7 mouse cellular contexts compared by ENCODE assay signal in the genomic region with DNA sequence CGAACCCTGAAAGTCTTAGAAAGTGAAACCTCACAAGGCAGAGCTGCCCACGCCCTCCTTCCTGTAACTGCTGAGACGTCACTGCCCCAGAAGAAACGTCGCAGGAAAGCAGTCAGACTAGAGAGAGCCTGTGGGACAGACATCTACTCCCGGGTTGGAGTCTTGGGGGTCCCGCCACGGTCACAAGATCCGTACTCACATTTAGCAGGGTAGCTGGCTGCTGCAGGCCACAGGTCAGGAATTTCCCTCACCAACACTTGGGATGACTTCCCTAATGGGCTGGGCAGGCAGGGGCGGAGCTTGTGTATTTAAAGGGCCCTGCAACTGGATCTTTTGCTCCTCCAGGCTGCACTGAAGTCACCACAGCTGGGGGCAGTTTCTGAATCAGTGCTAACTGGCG. TPM values are rescaled to one million over a fixed set of nuclear protein-coding genes. Genes with fewer than 3 reads are reported as not detected.
A peak's percentile ranks its signal among the peaks of the same experiment; 100 is the strongest.
DNase-seq lines count a peak whose midpoint lies in the region; ATAC-seq and TF ChIP-seq lines count a peak whose summit lies in the region.

A gene (minus strand): TSS at position 302 of the 400 bp plus-strand sequence.

- peaks cover 36% of the 10 kb centered on the region for H3K79me2 ChIP-seq in MEL (ENCODE audit: control insufficient read depth, insufficient read depth, low read length, poor library complexity)

- no peaks in the 10 kb centered on the region for H3K27me3 ChIP-seq in MEL (ENCODE audit: control insufficient read depth in 1 of 2, insufficient read depth in 2 of 2, low read length in 2 of 2)
- H3K27me3 ChIP-seq in heart, postnatal 0 days (ENCODE audit: control insufficient read depth, insufficient read depth, low read length): no peaks in the 10 kb centered on the region
- no peaks in the 10 kb centered on the region for H3K27me3 ChIP-seq in megakaryocyte, embryonic 14.5 days (replicated peaks)
- no peaks in the 10 kb centered on the region for H3K27me3 ChIP-seq in stomach, embryonic 14.5 days (ENCODE audit: control insufficient read depth, insufficient read depth, low read length)

- no peak for TF ChIP-seq EP300 in MEL (IDR thresholded peaks at IDR 0.05; ENCODE audit: low read depth in 1 of 2, low read length in 2 of 2)
- TF ChIP-seq EP300 in heart, postnatal 0 days (IDR thresholded peaks at IDR 0.05; ENCODE audit: low read depth): no peak

- no peak for ATAC-seq in heart, postnatal 0 days (ENCODE audit: insufficient read depth, low read depth)
- no peak for ATAC-seq in stomach, embryonic 14.5 days (ENCODE audit: insufficient number of reproducible peaks, insufficient read depth, low FRiP score, low read depth)

- WGBS in bone marrow, adult 2 months: under 1% methylated on average over 11 of the region's 11 CpGs
- 11% methylated on average over 11 of the region's 11 CpGs for WGBS in heart, postnatal 0 days
- 26% methylated on average over 11 of the region's 11 CpGs for WGBS in stomach, embryonic 14.5 days

- no peak for TF ChIP-seq CTCF in MEL (IDR thresholded peaks at IDR 0.05 in 2 of 3, conservative IDR thresholded peaks at IDR 0.05 in 1 of 3; ENCODE audit: control insufficient read depth in 1 of 3, insufficient read depth in 1 of 3, low read depth in 2 of 3, low read length in 3 of 3, poor library complexity in 1 of 3, severe bottlenecking in 1 of 3)
- TF ChIP-seq CTCF in bone marrow, adult 2 months (IDR thresholded peaks at IDR 0.05; ENCODE audit: control insufficient read depth, insufficient read depth, low read length): no peak
- no peak for TF ChIP-seq CTCF in heart, postnatal 0 days (IDR thresholded peaks at IDR 0.05; ENCODE audit: low read depth)

- peak within 1 kb of the TSS; percentile 75 for H3K4me2 ChIP-seq in heart, postnatal 0 days (ENCODE audit: low read depth, low read length)
- peak within 1 kb of the TSS; percentile 79 for H3K4me2 ChIP-seq in stomach, embryonic 14.5 days (replicated peaks; ENCODE audit: low read depth, low read length)

- peaks cover 0 to 19% of the 10 kb centered on the region in 2 experiments; a peak in 2 of 4 replicates for H3K36me3 ChIP-seq in MEL (ENCODE audit: control insufficient read depth in 1 of 2, insufficient read depth in 2 of 2, low read length in 2 of 2)
- H3K36me3 ChIP-seq in heart, postnatal 0 days (replicated peaks; ENCODE audit: control insufficient read depth, insufficient read depth, low read length): 0 out of 2 replicates have a peak, but pooled peaks cover 10% of the 10 kb centered on the region
- H3K36me3 ChIP-seq in megakaryocyte, embryonic 14.5 days (replicated peaks; ENCODE audit: low read length): peaks cover 53% of the 10 kb centered on the region
- peaks cover 12% of the 10 kb centered on the region for H3K36me3 ChIP-seq in stomach, embryonic 14.5 days (ENCODE audit: control insufficient read depth, insufficient read depth, low read length)

- H3K27ac ChIP-seq in MEL (ENCODE audit: control insufficient read depth, low read depth, low read length): peak within 1 kb of the TSS; percentile 70
- peak within 1 kb of the TSS; percentile 84 for H3K27ac ChIP-seq in bone marrow, adult 2 months (ENCODE audit: control insufficient read depth, insufficient read depth, low read depth, low read length, poor library complexity)
- peak within 1 kb of the TSS; percentile 63; the same call in 1 of the 2 replicates for H3K27ac ChIP-seq in heart, postnatal 0 days (ENCODE audit: low read depth)
- peak within 1 kb of the TSS; percentile 97; the same call in 1 of the 2 replicates for H3K27ac ChIP-seq in stomach, embryonic 14.5 days (ENCODE audit: low read length)

- TF ChIP-seq POLR2A in MEL (IDR thresholded peaks at IDR 0.05; ENCODE audit: control insufficient read depth in 1 of 2, insufficient read depth in 1 of 2, low read depth in 1 of 2, low read length in 2 of 2, poor library complexity in 1 of 2): peak in 1 of 2 experiments; percentile 56; a peak in 1 of 4 replicates
- no peak for TF ChIP-seq POLR2A in bone marrow, adult 2 months (IDR thresholded peaks at IDR 0.05; ENCODE audit: borderline replicate concordance, control insufficient read depth, low read depth, low read length)

- peak; percentile 82 for DNase-seq in MEL (ENCODE audit: low read depth, low spot score)
- peak; percentile 55 for DNase-seq in fibroblast of lung, adult 2 months (ENCODE audit: low read depth)
- peak; percentile 77 for DNase-seq in heart, postnatal 0 days (ENCODE audit: low spot score)
- DNase-seq in kidney, postnatal 25 days: peak; percentile 86 to 90

- H3K9ac ChIP-seq in MEL (ENCODE audit: control insufficient read depth, low read depth, low read length, poor library complexity, severe bottlenecking): peak within 1 kb of the TSS; percentile 83
- H3K9ac ChIP-seq in heart, postnatal 0 days (replicated peaks; ENCODE audit: low read depth, low read length): peak within 1 kb of the TSS; percentile 63
- peak within 1 kb of the TSS; percentile 68 for H3K9ac ChIP-seq in stomach, embryonic 14.5 days (replicated peaks; ENCODE audit: low read depth, low read length)

- no peaks in the 10 kb centered on the region for H3K9me3 ChIP-seq in MEL (replicated peaks; ENCODE audit: insufficient read depth, low read length)
- H3K9me3 ChIP-seq in heart, postnatal 0 days (replicated peaks; ENCODE audit: control insufficient read depth, low read length): no peaks in the 10 kb centered on the region
- no peaks in the 10 kb centered on the region for H3K9me3 ChIP-seq in megakaryocyte, embryonic 14.5 days
- H3K9me3 ChIP-seq in stomach, embryonic 14.5 days (ENCODE audit: control insufficient read depth, low read depth, low read length): no peaks in the 10 kb centered on the region

- peak within 1 kb of the TSS; percentile 94 to 99 for H3K4me3 ChIP-seq in MEL (ENCODE audit: control insufficient read depth in 1 of 2, insufficient read depth in 1 of 2, low read depth in 2 of 2, low read length in 2 of 2)
- peak within 1 kb of the TSS; percentile 70 for H3K4me3 ChIP-seq in bone marrow, adult 2 months (replicated peaks; ENCODE audit: control insufficient read depth, low read depth, low read length)
- peak within 1 kb of the TSS; percentile 61 for H3K4me3 ChIP-seq in heart, postnatal 0 days (ENCODE audit: low read depth, low read length)
- peak within 1 kb of the TSS; percentile 96 for H3K4me3 ChIP-seq in megakaryocyte, embryonic 14.5 days (replicated peaks)
- H3K4me3 ChIP-seq in stomach, embryonic 14.5 days (ENCODE audit: low read depth, low read length): peak within 1 kb of the TSS; percentile 62

- peaks cover 0 to 19% of the 10 kb centered on the region in 2 experiments; a peak in 3 of 4 replicates for H3K4me1 ChIP-seq in MEL (ENCODE audit: control insufficient read depth in 1 of 2, insufficient read depth in 2 of 2, low read length in 2 of 2)
- peaks cover 3% of the 10 kb centered on the region; the same call in 1 of the 2 replicates for H3K4me1 ChIP-seq in bone marrow, adult 2 months (ENCODE audit: control insufficient read depth, insufficient read depth, low read length)
- H3K4me1 ChIP-seq in heart, postnatal 0 days (ENCODE audit: control insufficient read depth, insufficient read depth): peaks cover 13% of the 10 kb centered on the region
- peaks cover 85% of the 10 kb centered on the region for H3K4me1 ChIP-seq in megakaryocyte, embryonic 14.5 days
- peaks cover 38% of the 10 kb centered on the region for H3K4me1 ChIP-seq in stomach, embryonic 14.5 days (ENCODE audit: control insufficient read depth, insufficient read depth, low read length)

- no peak for TF ChIP-seq RAD21 in MEL (IDR thresholded peaks at IDR 0.05; ENCODE audit: low read depth, low read length)

TF ChIP-seq in MEL, 35 proteins besides CTCF, POLR2A, EP300 and RAD21 (continues in another document):
- TF ChIP-seq HCFC1 (IDR thresholded peaks at IDR 0.05; ENCODE audit: low read depth, low read length) (peak; percentile 77), GABPA (IDR thresholded peaks at IDR 0.05; ENCODE audit: low read depth, low read length) (no peak), SIN3A (IDR thresholded peaks at IDR 0.05; ENCODE audit: low read length) (peak; percentile 94), BHLHE40 (IDR thresholded peaks at IDR 0.05; ENCODE audit: borderline replicate concordance, low read depth, low read length) (no peak), POLR2AphosphoS5 (IDR thresholded peaks at IDR 0.05; ENCODE audit: borderline replicate concordance, low read depth, low read length) (no peak), MYB (IDR thresholded peaks at IDR 0.05; ENCODE audit: low read depth, low read length) (no peak), MYC (IDR thresholded peaks at IDR 0.05; ENCODE audit: low read depth, low read length) (no peak), POLR2AphosphoS2 (IDR thresholded peaks at IDR 0.05; ENCODE audit: low read length) (peak; percentile 85), NELFE (IDR thresholded peaks at IDR 0.05; ENCODE audit: low read depth, low read length) (peak; percentile 48), ZMIZ1 (IDR thresholded peaks at IDR 0.05; ENCODE audit: low read depth, low read length) (peak; percentile 57; the same call in 1 of the 2 replicates), TBP (IDR thresholded peaks at IDR 0.05; ENCODE audit: low read depth, low read length) (0 out of 2 replicates have a peak, but pooled peaks have one; percentile 18), TAL1 (IDR thresholded peaks at IDR 0.05; ENCODE audit: low read length) (no peak), USF1 (IDR thresholded peaks at IDR 0.05; ENCODE audit: low read depth, low read length) (no peak), ELF1 (IDR thresholded peaks at IDR 0.05; ENCODE audit: low read depth, low read length) (peak; percentile 66), MAZ (IDR thresholded peaks at IDR 0.05; ENCODE audit: low read depth, low read length) (peak; percentile 38; the same call in 1 of the 2 replicates), ZNF384 (IDR thresholded peaks at IDR 0.05; ENCODE audit: low read depth, low read length) (no peak), MAFK (IDR thresholded peaks at IDR 0.05; ENCODE audit: borderline replicate concordance, low read depth, low read length) (no peak), RCOR1 (IDR thresholded peaks at IDR 0.05; ENCODE audit: low read depth, low read length) (no peak), USF2 (IDR thresholded peaks at IDR 0.05; ENCODE audit: borderline replicate concordance in 1 of 2, insufficient read depth in 1 of 2, low read depth in 1 of 2, low read length in 2 of 2) (no peak)

RNA-seq across cellular contexts. Expression of the gene that starts here (rescaled TPM):
- total RNA-seq in MEL (2012; rRNA removed): 19.4 and 19.8 TPM in 2 replicates
- polyA plus RNA-seq in MEL (2012; ENCODE audit: insufficient read depth in 1 of 2, insufficient read length in 2 of 2, low read depth in 1 of 2, low replicate concordance in 2 of 2, missing spikeins in 1 of 2): 10 to 100 TPM in 1 of 2 experiments, not detected in 1; 20.6 TPM
- polyA plus RNA-seq in bone marrow, adult 2 months (2011; ENCODE audit: insufficient read depth, insufficient read length, low replicate concordance, missing spikeins): 6.3 and 15.1 TPM in 2 replicates
- total RNA-seq in heart, postnatal 0 days (2014; rRNA removed; ENCODE audit: low replicate concordance): 24.2 and 32.5 TPM in 2 replicates
- 16.1 and 17.4 TPM in 2 replicates for polyA plus RNA-seq in heart, postnatal 0 days (2015; fragmentation: Nextera tagmentation; extraction: Ambion mirVana)
- 39.1 and 72.4 TPM in 2 replicates for polyA plus RNA-seq in megakaryocyte, embryonic 14.5 days (2012; ENCODE audit: insufficient read depth, low replicate concordance)
- polyA plus RNA-seq in stomach, embryonic 14.5 days (2014; fragmentation: Nextera tagmentation; extraction: Ambion mirVana): 11.4 and 12.4 TPM in 2 replicates
